Mouse (Mus musculus): ENCODE results near the gene Ptk6. TPM values are rescaled to one million over a fixed set of nuclear protein-coding genes. Genes with fewer than 3 reads are reported as not detected.

The Ptk6 gene
- total and polyA plus RNA-seq, 3 experiments: 0.05 to 0.17 (median 0.09) TPM

GRCm38 (mm10) chr2:181188681-181189080 lies 13.9 kb downstream of the Ptk6 start:
- Histone ChIP-seq H3K27me3 (replicated peaks) (no peaks in the 10 kb centered on the region), H3K4me3 (replicated peaks in 1 of 3; ENCODE audit: low read depth in 2 of 3, low read length in 2 of 3, poor library complexity in 1 of 3) (peak overlapping the region; percentile 3 to 42 (median 9)), H3K4me1 (ENCODE audit: control insufficient read depth in 1 of 2, insufficient read depth in 2 of 2) (peaks cover 7 to 47% of the 10 kb centered on the region in 2 experiments; a peak in 3 of 4 replicates), H3K4me2 (ENCODE audit: insufficient read depth, low read depth, poor library complexity, severe bottlenecking) (peak overlapping the region; percentile 65), H3K36me3 (replicated peaks in 1 of 2; ENCODE audit: control insufficient read depth in 1 of 2, insufficient read depth in 1 of 2, low read length in 1 of 2) (peaks cover 0 to 6% of the 10 kb centered on the region in 2 experiments), H3K79me2 (replicated peaks; ENCODE audit: control insufficient read depth, extremely low read depth, insufficient read depth, poor library complexity, severe bottlenecking) (no peaks in the 10 kb centered on the region), H3K27ac (ENCODE audit: insufficient read depth, low read depth) (peak overlapping the region; percentile 82), H3K9me3 (replicated peaks; ENCODE audit: low read length) (no peaks in the 10 kb centered on the region), H3K9ac (ENCODE audit: insufficient read depth, low read depth) (peak overlapping the region; percentile 45; the same call in 1 of the 2 replicates)
- TF ChIP-seq E2F4 (IDR thresholded peaks at IDR 0.05; ENCODE audit: insufficient replicate concordance, low read depth, low read length) (no peak), ZNF384 (IDR thresholded peaks at IDR 0.05; ENCODE audit: low read depth, low read length) (no peak), HCFC1 (IDR thresholded peaks at IDR 0.05; ENCODE audit: low read depth, low read length) (peak; percentile 35), NRF1 (IDR thresholded peaks at IDR 0.05; ENCODE audit: low read depth, low read length) (no peak), SIN3A (IDR thresholded peaks at IDR 0.05; ENCODE audit: low read length) (peak; percentile 41; the same call in 1 of the 2 replicates), ZMIZ1 (IDR thresholded peaks at IDR 0.05; ENCODE audit: low read depth, low read length) (no peak), SMC3 (IDR thresholded peaks at IDR 0.05; ENCODE audit: low read depth, low read length) (no peak), USF2 (conservative IDR thresholded peaks at IDR 0.05; ENCODE audit: low read depth, low read length) (no peak), MXI1 (IDR thresholded peaks at IDR 0.05; ENCODE audit: low read depth, low read length) (no peak), RAD21 (IDR thresholded peaks at IDR 0.05; ENCODE audit: low read depth, low read length) (no peak), TBP (conservative IDR thresholded peaks at IDR 0.05; ENCODE audit: low read depth, low read length) (no peak), GABPA (IDR thresholded peaks at IDR 0.05; ENCODE audit: insufficient replicate concordance, low read depth, low read length) (no peak), POLR2A (IDR thresholded peaks at IDR 0.05; ENCODE audit: low read depth, low read length) (no peak; the same call in 1 of the 2 replicates), CHD2 (IDR thresholded peaks at IDR 0.05; ENCODE audit: low read length) (no peak), TCF12 (IDR thresholded peaks at IDR 0.05; ENCODE audit: low read depth, low read length) (peak; percentile 33; the same call in 1 of the 2 replicates), PAX5 (IDR thresholded peaks at IDR 0.05; ENCODE audit: low read length) (no peak), ZC3H11A (IDR thresholded peaks at IDR 0.05; ENCODE audit: low read depth, low read length) (no peak), POLR2AphosphoS2 (IDR thresholded peaks at IDR 0.05; ENCODE audit: low read depth, low read length) (no peak), ZKSCAN1 (IDR thresholded peaks at IDR 0.05; ENCODE audit: borderline replicate concordance, low read depth, low read length) (no peak), UBTF (IDR thresholded peaks at IDR 0.05; ENCODE audit: low read depth, low read length) (no peak), JUN (IDR thresholded peaks at IDR 0.05; ENCODE audit: insufficient read depth, low read depth, low read length) (no peak), ELF1 (IDR thresholded peaks at IDR 0.05; ENCODE audit: low read depth, low read length) (peak; percentile 50; the same call in 1 of the 2 replicates), KAT2A (IDR thresholded peaks at IDR 0.05; ENCODE audit: insufficient replicate concordance, low read length) (no peak), IRF4 (IDR thresholded peaks at IDR 0.05; ENCODE audit: low read depth, low read length) (no peak; the same call in 1 of the 2 replicates), BHLHE40 (IDR thresholded peaks at IDR 0.05; ENCODE audit: low read depth, low read length) (no peak), RCOR1 (conservative IDR thresholded peaks at IDR 0.05; ENCODE audit: low read depth, low read length) (no peak), MAX (IDR thresholded peaks at IDR 0.05; ENCODE audit: low read length) (no peak), ETS1 (conservative IDR thresholded peaks at IDR 0.05; ENCODE audit: low read depth, low read length) (peak; percentile 48; the same call in 1 of the 2 replicates), CHD1 (IDR thresholded peaks at IDR 0.05; ENCODE audit: low read depth, low read length) (no peak), MAFK (IDR thresholded peaks at IDR 0.05; ENCODE audit: insufficient replicate concordance, low read length) (no peak), USF1 (IDR thresholded peaks at IDR 0.05; ENCODE audit: low read depth, low read length) (no peak), NELFE (IDR thresholded peaks at IDR 0.05; ENCODE audit: low read depth, low read length) (no peak), JUND (conservative IDR thresholded peaks at IDR 0.05; ENCODE audit: low read depth, low read length) (no peak), CTCF (conservative IDR thresholded peaks at IDR 0.05 in 1 of 2, IDR thresholded peaks at IDR 0.05 in 1 of 2; ENCODE audit: low read depth in 2 of 2, low read length in 2 of 2) (no peak), MEF2A (IDR thresholded peaks at IDR 0.05; ENCODE audit: borderline replicate concordance, low read depth, low read length) (no peak), MYC (IDR thresholded peaks at IDR 0.05; ENCODE audit: low read depth, low read length) (no peak), EP300 (IDR thresholded peaks at IDR 0.05; ENCODE audit: low read length) (peak; percentile 28)
- DNase-seq (ENCODE audit: extremely low read depth): peak; percentile 71
- dilution Hi-C loops (cut with MboI; ENCODE audit: extremely low pct_ligation_motif_present, extremely low pct_unique_long_range_greater_than_20kb, low sequenced_read_pairs) (no loop called here), in situ Hi-C loops (cut with MboI; ENCODE audit: low pct_ligation_motif_present, low pct_unique_long_range_greater_than_20kb, low sequenced_read_pairs) (loop anchor here (10.0 to 25.0 kb wide), 3 partner anchors 136 to 299 kb away; partner anchors contain the start of genes Abhd16b, Arfrp1, Tpd52l2 and Zgpat)

Data from CH12.LX (cell line).